Mouse (Mus musculus) retina, postnatal 1 day (tissue): ENCODE measurements at regions not wholly inside any gene's neighbourhood (a gene's known extent, or its start where the extent isn't known, plus 50 kb on each side); places are given as distances from the start of the nearest gene placed in this dataset.

Source experiments
- DNase-seq: peaks from one replicate; pipeline ENCODE4 v3.0.0-alpha.2; 2012

- DNase-seq, result peak; percentile 45
Measured at GRCm38 (mm10) chrX:61119499-61119898, 65.9 kb downstream of the Cdr1 start.

- peak; percentile 15 for DNase-seq
Measured at GRCm38 (mm10) chrX:61117368-61117767, 68.0 kb downstream of the Cdr1 start.

GRCm38 (mm10) chrX:61116010-61116447, 69.3 kb downstream of the Cdr1 start:
- peak; percentile 75 for DNase-seq
